Mouse (Mus musculus) embryonic facial prominence, embryonic 15.5 days (tissue): ENCODE data around the gene Il17c. TPM values are rescaled to one million over a fixed set of nuclear protein-coding genes. Genes with fewer than 3 reads are reported as not detected.

Experiments used
- ATAC-seq: fragments of 200-750 bp; cut with Nextera tagmentation; 2 replicates; pipeline ENCODE4 v1.8.0; 2017; ENCODE audit warnings: low read depth, moderate TSS enrichment; ENCODE audit not compliant: insufficient number of reproducible peaks, low FRiP score, low TSS enrichment
- H3K27ac ChIP-seq: fragments of 300-500 bp; sonication (generic); replicated peaks from 2 replicates; pipeline ENCODE4 v1.5.1; 2015; ENCODE audit warnings: mild to moderate bottlenecking, inconsistent platforms
- H3K27me3 ChIP-seq: fragments of 300-500 bp; sonication (generic); 2 replicates; pipeline ENCODE4 v1.6.1; 2015; ENCODE audit warnings: inconsistent platforms
- H3K36me3 ChIP-seq: fragments of 300-500 bp; sonication (generic); 2 replicates; pipeline ENCODE4 v1.6.1; 2015; ENCODE audit warnings: mild to moderate bottlenecking, inconsistent platforms
- H3K4me1 ChIP-seq: fragments of 300-500 bp; sonication (generic); 2 replicates; pipeline ENCODE4 v1.6.1; 2015; ENCODE audit warnings: inconsistent platforms
- H3K4me2 ChIP-seq: fragments of 300-500 bp; sonication (generic); replicated peaks from 2 replicates; pipeline ENCODE4 v1.6.1; 2015; ENCODE audit warnings: mild to moderate bottlenecking, inconsistent platforms
- H3K4me3 ChIP-seq: fragments of 300-500 bp; sonication (generic); replicated peaks from 2 replicates; pipeline ENCODE4 v1.5.1; 2015; ENCODE audit warnings: mild to moderate bottlenecking, inconsistent platforms
- H3K9ac ChIP-seq: fragments of 300-500 bp; sonication (generic); 2 replicates; pipeline ENCODE4 v1.6.1; 2015; ENCODE audit warnings: inconsistent platforms
- H3K9me3 ChIP-seq: fragments of 300-500 bp; sonication (generic); replicated peaks from 2 replicates; pipeline ENCODE4 v1.6.1; 2016; ENCODE audit warnings: inconsistent platforms
- WGBS: fragments of 180-500 bp; shearing (Covaris S2); methylation state at CpG from one replicate; pipeline ENCODE4 v1.1.7; 2015; 5-methylcytosine and 5-hydroxymethylcytosine counted together
- polyA plus RNA-seq: library from polyadenylated mRNA; unstranded; fragments of >200 nt; fragmentation: Nextera tagmentation; extraction: Ambion mirVana; gene quantifications from 2 replicates; pipeline ENCODE4 v1.2.1, GENCODE M21; 2015

Gene Il17c
- polyA plus RNA-seq, 1 experiment from 2014 or later: not detected

DNA sequence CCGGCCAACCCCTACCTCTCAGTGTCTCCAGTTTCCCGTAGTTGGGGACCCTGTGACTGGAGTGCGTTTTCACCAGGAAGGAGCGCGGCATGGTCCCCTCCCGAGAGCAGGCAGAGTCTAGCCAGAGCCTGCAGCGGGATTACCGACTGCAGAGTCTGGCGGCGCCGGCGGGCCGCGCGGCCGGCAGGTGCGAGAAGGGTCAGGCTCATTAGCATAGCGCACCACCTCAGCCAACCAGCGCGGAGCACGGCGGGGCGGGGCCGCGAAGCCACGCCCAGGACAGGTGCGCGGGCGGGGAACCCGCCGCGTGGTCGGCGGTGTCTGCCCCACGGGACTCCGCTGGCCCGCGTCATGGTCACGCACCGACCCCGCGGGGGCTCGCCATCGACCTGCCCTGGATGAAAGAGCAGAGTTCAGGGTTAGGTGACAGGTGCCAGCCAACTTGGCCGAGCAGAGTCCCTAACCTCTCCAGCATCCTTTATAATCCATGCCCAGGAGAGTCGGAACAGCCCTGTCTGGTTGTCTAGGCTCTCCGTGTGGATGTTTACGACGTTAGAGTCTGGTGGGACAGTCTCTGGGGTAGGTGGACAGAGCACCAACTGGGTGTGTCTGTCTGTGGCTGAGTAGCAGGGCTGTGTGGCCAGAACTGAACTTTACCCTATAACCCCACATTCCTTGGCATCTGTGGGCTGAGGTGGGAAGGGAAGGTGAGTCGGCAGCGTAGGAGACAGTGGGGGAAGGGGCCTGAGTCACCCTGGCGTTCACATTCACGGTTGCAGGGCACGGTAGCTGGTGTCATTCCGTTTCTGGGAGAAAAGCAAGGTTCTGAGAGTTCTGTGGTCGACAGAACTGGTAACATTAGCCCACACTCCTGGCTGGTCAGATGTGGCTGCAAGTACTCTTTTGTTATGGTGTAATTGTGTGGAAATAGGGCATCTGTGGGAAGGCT is 39.0 kb downstream of the Il17c start, which contains the start of gene Snai3:
Gene Snai3 (minus strand): TSS at position 210 of the 949 bp plus-strand sequence.
- H3K27ac ChIP-seq: no peak within 1 kb of the TSS
- H3K36me3 ChIP-seq: peaks cover 9% of the 10 kb centered on the region; the same call in 1 of the 2 replicates
- no peaks in the 10 kb centered on the region for H3K9me3 ChIP-seq
- WGBS: 1% methylated on average over 56 of the region's 56 CpGs
- peak within 1 kb of the TSS; percentile 35 for H3K4me3 ChIP-seq
- H3K4me1 ChIP-seq: peaks cover 22% of the 10 kb centered on the region
- H3K9ac ChIP-seq: no peak within 1 kb of the TSS
- peak within 1 kb of the TSS; percentile 56 for H3K4me2 ChIP-seq
- ATAC-seq: peak; percentile 54
- peaks cover 47% of the 10 kb centered on the region for H3K27me3 ChIP-seq

DNA sequence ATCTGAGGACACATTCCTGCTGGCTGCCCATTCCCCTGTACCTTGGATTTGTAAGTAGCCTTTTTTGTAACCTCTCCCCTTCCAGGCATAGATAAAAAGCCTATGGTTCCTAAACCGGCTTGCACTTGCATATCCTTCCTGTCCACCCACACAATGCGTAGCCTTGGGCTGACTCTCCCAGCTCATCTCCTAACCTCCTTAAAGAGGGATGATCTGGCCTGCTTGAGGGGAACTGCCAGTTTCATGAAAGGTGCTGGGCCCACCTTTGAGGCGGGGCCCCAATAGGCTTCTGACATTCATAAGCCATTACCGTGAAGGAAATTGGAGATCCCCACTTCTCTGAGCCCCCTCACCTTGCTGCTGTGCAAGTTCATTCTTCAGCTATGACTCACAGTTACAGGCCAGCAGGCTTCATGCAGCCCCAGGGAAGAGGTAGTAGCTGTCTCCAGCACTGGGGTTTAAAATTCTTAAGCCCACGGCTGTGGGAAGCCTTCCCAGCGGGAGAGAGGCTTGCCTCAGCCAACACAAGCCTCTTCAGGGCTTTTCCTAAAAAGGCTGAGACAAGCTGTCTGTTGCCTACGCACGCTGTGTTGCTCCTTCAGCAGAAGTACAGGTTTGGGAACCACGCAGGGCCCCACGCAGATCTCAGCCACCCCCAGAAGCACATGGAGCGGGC is 39.8 kb downstream of the Il17c start:
- Histone ChIP-seq H3K27ac (no peak overlapping the region), H3K4me3 (no peak overlapping the region), H3K9me3 (no peaks in the 10 kb centered on the region), H3K9ac (no peak overlapping the region), H3K27me3 (peaks cover 47% of the 10 kb centered on the region), H3K4me2 (no peak overlapping the region), H3K4me1 (peaks cover 22% of the 10 kb centered on the region), H3K36me3 (peaks cover 12% of the 10 kb centered on the region)
- no peak for ATAC-seq
- 44% methylated on average over 11 of the region's 11 CpGs for WGBS

DNA sequence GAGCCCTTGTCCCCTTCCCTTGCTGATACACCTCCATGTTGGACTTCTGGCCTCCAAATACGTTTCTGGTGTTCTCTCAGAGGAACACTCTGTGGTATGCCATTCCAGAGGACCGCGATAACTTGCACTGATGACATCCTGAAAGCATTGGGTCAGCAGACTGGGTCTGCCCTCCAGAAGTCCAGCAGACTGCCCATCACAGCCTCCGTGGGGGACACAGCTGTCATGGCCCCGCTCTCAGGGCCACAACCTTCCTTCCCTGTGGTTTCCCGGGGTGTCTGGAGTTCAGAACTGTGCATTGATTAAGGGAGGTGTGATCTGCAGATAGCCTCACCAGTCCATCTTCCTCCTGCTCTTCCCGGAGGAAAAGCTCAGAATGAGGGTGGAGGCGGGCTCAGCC is 40.7 kb downstream of the Il17c start:
- no peak overlapping the region for H3K9ac ChIP-seq

DNA sequence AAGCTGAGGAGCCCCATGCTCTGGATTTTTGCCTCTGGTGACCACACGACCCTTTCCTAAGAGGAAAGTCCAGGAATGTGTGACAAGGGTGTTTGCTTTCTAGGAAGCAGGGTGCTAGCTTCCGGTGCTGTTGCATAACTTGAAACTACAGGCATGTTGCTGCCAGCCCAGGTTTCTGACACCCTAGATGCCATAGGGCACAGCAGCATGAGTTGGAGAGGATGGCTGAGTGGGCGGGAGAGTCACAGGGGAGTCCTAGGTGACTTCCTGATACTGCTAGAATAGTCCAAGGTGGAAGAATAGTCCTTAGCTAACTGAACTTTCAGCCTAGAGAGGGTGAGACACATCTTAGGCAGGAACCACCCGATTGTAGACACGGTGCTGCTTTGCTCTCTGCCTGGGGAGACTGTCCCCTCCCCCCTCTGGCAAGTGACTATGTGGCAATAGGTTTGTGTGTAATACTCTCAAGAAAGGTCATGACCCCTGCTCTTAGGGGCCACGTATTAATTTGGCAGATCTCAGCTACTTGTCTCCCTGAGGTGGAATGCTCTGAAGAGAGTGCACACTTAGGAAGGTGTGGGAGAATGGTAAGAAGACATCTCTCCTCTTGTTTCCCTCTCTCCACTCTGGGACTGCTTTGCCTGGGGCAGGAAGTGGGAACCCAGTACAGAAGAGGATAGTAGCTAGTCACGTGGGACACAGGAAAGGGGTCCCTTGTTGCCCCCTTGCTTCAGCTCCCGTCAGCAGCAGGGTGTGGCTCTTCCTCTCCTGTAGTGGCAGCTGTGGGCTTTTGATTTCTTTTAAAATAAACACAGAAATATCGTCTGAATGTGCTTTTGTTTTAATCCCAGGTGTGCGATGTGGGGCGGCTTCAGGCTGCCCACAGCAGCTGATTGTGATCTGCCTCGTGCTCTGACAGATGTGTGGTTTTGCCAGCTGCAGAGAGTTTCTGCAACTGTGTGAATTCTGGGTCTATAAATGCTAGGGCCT is 42.1 kb downstream of the Il17c start:
- no peak overlapping the region for H3K27ac ChIP-seq
- no peaks in the 10 kb centered on the region for H3K9me3 ChIP-seq
- peaks cover 22% of the 10 kb centered on the region for H3K4me1 ChIP-seq
- ATAC-seq: no peak
- H3K4me3 ChIP-seq: no peak overlapping the region
- H3K4me2 ChIP-seq: no peak overlapping the region
- H3K9ac ChIP-seq: no peak overlapping the region
- H3K27me3 ChIP-seq: peaks cover 39% of the 10 kb centered on the region
- 37% methylated on average over 12 of the region's 12 CpGs for WGBS
- peaks cover 32% of the 10 kb centered on the region for H3K36me3 ChIP-seq

More for the DNA sequence above, 40.7 kb downstream of the Il17c start:
- Histone ChIP-seq H3K36me3 (peaks cover 21% of the 10 kb centered on the region), H3K4me2 (no peak overlapping the region), H3K27ac (no peak overlapping the region), H3K4me1 (peaks cover 22% of the 10 kb centered on the region), H3K9me3 (no peaks in the 10 kb centered on the region), H3K4me3 (no peak overlapping the region), H3K27me3 (peaks cover 47% of the 10 kb centered on the region)
- 70% methylated on average over 8 of the region's 8 CpGs for WGBS
- ATAC-seq: no peak

DNA sequence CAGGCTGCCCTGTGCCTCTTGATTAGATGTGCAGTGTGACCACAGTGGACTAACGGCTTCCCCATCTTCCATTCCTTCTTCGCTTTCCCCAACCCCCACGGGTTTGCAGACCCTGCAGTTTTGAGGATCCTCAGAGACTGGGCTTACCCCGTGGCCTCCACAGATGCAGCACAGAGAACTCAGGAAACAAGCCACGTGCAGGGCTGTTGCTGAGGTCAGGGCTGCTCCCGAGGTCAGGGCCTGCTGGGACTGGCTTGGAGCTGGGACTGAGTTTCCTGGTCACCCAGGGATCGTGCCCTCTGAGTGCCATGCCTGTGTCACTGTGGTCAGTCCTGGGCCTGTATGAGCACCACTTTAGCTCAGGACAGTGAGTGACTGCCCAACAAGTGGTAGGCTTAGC is 43.2 kb downstream of the Il17c start:
- Histone ChIP-seq H3K36me3 (peaks cover 35% of the 10 kb centered on the region), H3K9ac (no peak overlapping the region), H3K27ac (no peak overlapping the region), H3K9me3 (no peaks in the 10 kb centered on the region), H3K4me2 (no peak overlapping the region), H3K4me3 (no peak overlapping the region), H3K4me1 (peaks cover 19% of the 10 kb centered on the region), H3K27me3 (peaks cover 30% of the 10 kb centered on the region)
- WGBS: 60% methylated on average over 7 of the region's 7 CpGs
- ATAC-seq: no peak

DNA sequence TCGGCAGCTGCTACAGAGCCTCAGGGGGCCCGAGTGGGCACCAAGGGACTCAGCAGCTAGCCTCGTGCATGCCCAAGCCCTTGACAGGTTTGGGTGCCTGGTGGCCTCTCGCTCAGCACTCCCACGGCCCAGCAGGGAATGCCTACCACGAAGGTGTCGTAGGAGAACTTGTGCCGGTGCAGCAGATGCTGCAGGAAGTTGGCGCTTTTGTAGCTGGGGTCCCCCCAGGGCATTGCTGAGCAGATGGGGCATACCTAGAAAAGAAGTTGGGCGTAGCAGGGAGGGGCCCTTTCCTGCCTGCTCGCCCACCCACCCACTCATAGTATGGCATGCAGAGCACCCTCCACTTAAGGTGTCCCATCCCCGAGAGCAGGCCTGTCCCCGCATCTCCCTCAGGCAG is 46.0 kb downstream of the Il17c start:
- H3K36me3 ChIP-seq: peaks cover 46% of the 10 kb centered on the region
- H3K9me3 ChIP-seq: no peaks in the 10 kb centered on the region
- ATAC-seq: no peak
- H3K27ac ChIP-seq: no peak overlapping the region
- no peak overlapping the region for H3K9ac ChIP-seq
- 79% methylated on average over 13 of the region's 13 CpGs for WGBS
- H3K27me3 ChIP-seq: peaks cover 4% of the 10 kb centered on the region; the same call in 1 of the 2 replicates
- no peak overlapping the region for H3K4me3 ChIP-seq
- H3K4me2 ChIP-seq: no peak overlapping the region
- H3K4me1 ChIP-seq: no peaks in the 10 kb centered on the region

DNA sequence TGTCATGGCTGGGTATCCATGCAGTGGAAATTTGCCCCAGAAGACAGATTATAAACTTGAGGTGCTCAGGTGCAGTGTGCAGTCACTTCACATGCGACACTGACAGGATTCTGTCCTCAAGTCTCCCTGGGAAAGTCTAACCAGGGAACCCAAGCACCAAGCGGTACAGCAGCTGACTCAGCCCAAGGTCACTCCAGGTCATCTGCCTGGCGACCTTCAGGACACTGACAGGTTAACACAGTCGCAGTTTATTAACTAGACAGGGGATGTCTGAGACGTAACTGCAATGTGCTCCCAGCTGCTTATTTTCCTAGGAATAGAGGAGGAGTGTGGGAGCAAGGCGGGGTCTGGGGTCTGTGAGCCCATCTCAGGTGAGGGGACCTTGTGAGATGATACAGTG is 47.6 kb downstream of the Il17c start:
- Histone ChIP-seq H3K27ac (no peak overlapping the region), H3K9me3 (no peaks in the 10 kb centered on the region), H3K4me1 (peaks cover 9% of the 10 kb centered on the region), H3K36me3 (peaks cover 51% of the 10 kb centered on the region), H3K27me3 (no peaks in the 10 kb centered on the region), H3K9ac (no peak overlapping the region), H3K4me3 (no peak overlapping the region), H3K4me2 (no peak overlapping the region)
- ATAC-seq: no peak
- whole genome bisulfite sequencing: 79% methylated on average over 6 of the region's 6 CpGs

DNA sequence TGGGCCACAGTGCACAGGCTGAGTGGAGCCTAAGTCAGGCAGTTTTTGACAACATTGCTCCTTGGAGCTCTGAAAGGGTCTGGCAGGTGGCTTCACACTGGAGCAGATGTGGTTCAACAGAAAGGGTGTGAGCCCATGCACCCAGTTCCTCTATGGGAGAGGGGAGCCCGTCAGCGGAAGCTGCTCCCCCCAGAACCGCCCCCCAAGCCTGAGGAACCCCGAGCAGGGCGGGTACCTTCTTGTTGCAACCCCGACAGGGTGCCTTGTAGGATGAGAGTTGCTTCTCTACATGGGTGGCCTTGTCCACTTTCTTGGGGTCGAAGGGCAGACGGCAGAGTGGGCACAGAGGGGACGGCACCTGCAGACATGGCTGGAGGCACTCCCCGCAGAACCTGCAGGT is 48.1 kb downstream of the Il17c start:
- Histone ChIP-seq H3K9me3 (no peaks in the 10 kb centered on the region), H3K9ac (no peak overlapping the region), H3K4me3 (no peak overlapping the region), H3K4me2 (no peak overlapping the region), H3K36me3 (peaks cover 51% of the 10 kb centered on the region), H3K27ac (no peak overlapping the region), H3K4me1 (peaks cover 15% of the 10 kb centered on the region), H3K27me3 (no peaks in the 10 kb centered on the region)
- 0 out of 2 replicates have a peak, but pooled peaks have one; percentile 22 for ATAC-seq
- 87% methylated on average over 10 of the region's 10 CpGs for WGBS

DNA sequence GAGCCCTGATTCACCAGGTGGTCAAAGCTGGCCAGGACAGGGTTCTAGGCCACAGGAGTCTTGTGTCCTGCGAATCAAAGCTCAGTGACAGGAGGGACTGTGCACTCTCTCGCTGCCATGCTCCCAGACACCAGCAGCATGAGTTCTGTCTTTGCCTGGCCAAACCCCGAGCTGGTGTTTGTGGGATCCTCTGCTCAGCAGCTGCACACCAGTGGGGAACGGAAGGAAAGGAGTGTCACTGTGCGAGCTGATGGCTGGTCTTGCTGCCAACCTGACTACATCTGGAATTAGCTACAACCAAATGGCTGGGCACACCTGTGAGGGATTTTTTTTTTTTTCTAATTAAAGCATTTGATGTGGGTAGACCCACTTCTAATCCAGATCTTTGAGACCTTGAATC is 48.9 kb downstream of the Il17c start:
- H3K4me2 ChIP-seq: no peak overlapping the region
- peaks cover 44% of the 10 kb centered on the region for H3K36me3 ChIP-seq
- H3K27ac ChIP-seq: no peak overlapping the region
- no peaks in the 10 kb centered on the region for H3K9me3 ChIP-seq
- H3K4me3 ChIP-seq: no peak overlapping the region
- ATAC-seq: no peak
- no peaks in the 10 kb centered on the region for H3K27me3 ChIP-seq
- H3K9ac ChIP-seq: no peak overlapping the region
- H3K4me1 ChIP-seq: peaks cover 19% of the 10 kb centered on the region
- 76% methylated on average over 5 of the region's 5 CpGs for WGBS
